Mouse (Mus musculus) MEL (cell line): Measurements from ENCODE around the gene Krt25. TPM values are rescaled to one million over a fixed set of nuclear protein-coding genes. Genes with fewer than 3 reads are reported as not detected.

ENCODE experiments used
- DNase-seq: peaks from one replicate; pipeline ENCODE4 v3.0.0; 2011; ENCODE audit warnings: low read depth, low spot score
- H3K27ac ChIP-seq: 2 replicates; pipeline ENCODE4 v1.5.1; 2012; ENCODE audit warnings: low read depth, mild to moderate bottlenecking, control low read depth, low read length, moderate library complexity; ENCODE audit not compliant: control insufficient read depth
- H3K27me3 ChIP-seq, 2 experiments: fragments of 150-350 bp in 1 of 2; sonication (generic) in 1 of 2; 2 replicates each; pipeline ENCODE4 v1.6.1; 2012; ENCODE audit warnings: low read length in 2 of 2, mild to moderate bottlenecking in 2 of 2, improper control_type of control experiment in 1 of 2, moderate library complexity in 1 of 2; ENCODE audit not compliant: insufficient read depth in 2 of 2, control insufficient read depth in 1 of 2
- H3K36me3 ChIP-seq, 2 experiments: 2 replicates each; pipeline ENCODE4 v1.6.1; 2012 to 2014; ENCODE audit warnings: low read length in 2 of 2, improper control_type of control experiment in 1 of 2, inconsistent platforms in 1 of 2, mild to moderate bottlenecking in 1 of 2; ENCODE audit not compliant: insufficient read depth in 2 of 2, control insufficient read depth in 1 of 2
- H3K4me1 ChIP-seq, 2 experiments: fragments of 150-350 bp in 1 of 2; sonication (generic) in 1 of 2; 2 replicates each; pipeline ENCODE4 v1.6.1; 2012; ENCODE audit warnings: low read length in 2 of 2, improper control_type of control experiment in 1 of 2, mild to moderate bottlenecking in 1 of 2; ENCODE audit not compliant: insufficient read depth in 2 of 2, control insufficient read depth in 1 of 2
- H3K4me3 ChIP-seq, 2 experiments: fragments of 150-350 bp in 1 of 2; sonication (generic) in 1 of 2; 2 replicates each; pipeline ENCODE4 v1.5.1; 2012; ENCODE audit warnings: low read depth in 2 of 2, low read length in 2 of 2, mild to moderate bottlenecking in 2 of 2, moderate library complexity in 2 of 2, control low read depth in 1 of 2, improper control_type of control experiment in 1 of 2; ENCODE audit not compliant: control insufficient read depth in 1 of 2, insufficient read depth in 1 of 2
- H3K79me2 ChIP-seq: 2 replicates; pipeline ENCODE4 v1.6.1; 2012; ENCODE audit warnings: mild to moderate bottlenecking, low read length, moderate library complexity; ENCODE audit not compliant: control insufficient read depth, poor library complexity, insufficient read depth
- H3K9ac ChIP-seq: 2 replicates; pipeline ENCODE4 v1.6.1; 2012; ENCODE audit warnings: low read depth, mild to moderate bottlenecking, control low read depth, low read length, moderate library complexity; ENCODE audit not compliant: control insufficient read depth, poor library complexity, severe bottlenecking
- H3K9me3 ChIP-seq: fragments of 150-350 bp; sonication (generic); replicated peaks from 2 replicates; pipeline ENCODE4 v1.6.1; 2012; ENCODE audit warnings: mild to moderate bottlenecking, low read length, improper control_type of control experiment, moderate library complexity; ENCODE audit not compliant: insufficient read depth
- CHD1 ChIP-seq: IDR thresholded peaks from 2 replicates; pipeline ENCODE4 v1.6.1; 2012; ENCODE audit warnings: low read depth, mild to moderate bottlenecking, inconsistent platforms, low read length, improper control_type of control experiment
- CTCF ChIP-seq, 3 experiments: IDR thresholded peaks in 2 of 3; conservative IDR thresholded peaks in 1 of 3; 2 replicates each; pipeline ENCODE4 v1.5.1; 2011 to 2012; ENCODE audit warnings: low read length in 3 of 3, low read depth in 2 of 3, mild to moderate bottlenecking in 2 of 3, improper control_type of control experiment in 1 of 3, inconsistent platforms in 1 of 3, mixed read lengths in 1 of 3, moderate library complexity in 1 of 3; ENCODE audit not compliant: control insufficient read depth in 1 of 3, insufficient read depth in 1 of 3, poor library complexity in 1 of 3, severe bottlenecking in 1 of 3
- ELF1 ChIP-seq: IDR thresholded peaks from 2 replicates; pipeline ENCODE4 v1.6.1; 2014; ENCODE audit warnings: low read depth, mild to moderate bottlenecking, inconsistent platforms, low read length, improper control_type of control experiment, moderate library complexity
- EP300 ChIP-seq, 2 experiments: IDR thresholded peaks; 2 replicates each; pipeline ENCODE4 v1.6.1; 2011; ENCODE audit warnings: improper control_type of control experiment in 2 of 2, low read length in 2 of 2, low read depth in 1 of 2, mild to moderate bottlenecking in 1 of 2
- JUND ChIP-seq: IDR thresholded peaks from 2 replicates; pipeline ENCODE4 v1.6.1; 2011; ENCODE audit warnings: low read depth, mild to moderate bottlenecking, improper control_type of control experiment, low read length
- KAT2A ChIP-seq: conservative IDR thresholded peaks from 2 replicates; pipeline ENCODE4 v1.6.1; 2012; ENCODE audit warnings: low read depth, low read length, improper control_type of control experiment, inconsistent platforms
- MAFK ChIP-seq: IDR thresholded peaks from 2 replicates; pipeline ENCODE4 v1.6.1; 2011; ENCODE audit warnings: low read depth, mild to moderate bottlenecking, low read length, improper control_type of control experiment, borderline replicate concordance
- MEF2A ChIP-seq: IDR thresholded peaks from 2 replicates; pipeline ENCODE4 v1.6.1; 2014; ENCODE audit warnings: low read depth, mild to moderate bottlenecking, inconsistent platforms, low read length, improper control_type of control experiment; ENCODE audit not compliant: poor library complexity, insufficient replicate concordance, severe bottlenecking; ENCODE audit errors: extremely low read depth
- MXI1 ChIP-seq: IDR thresholded peaks from 2 replicates; pipeline ENCODE4 v1.6.1; 2011; ENCODE audit warnings: mild to moderate bottlenecking, low read depth, low read length, improper control_type of control experiment
- NRF1 ChIP-seq: IDR thresholded peaks from 2 replicates; pipeline ENCODE4 v1.6.1; 2014; ENCODE audit warnings: low read depth, mild to moderate bottlenecking, inconsistent platforms, low read length, improper control_type of control experiment, moderate library complexity; ENCODE audit not compliant: poor library complexity, insufficient read depth, severe bottlenecking
- POLR2A ChIP-seq, 2 experiments: IDR thresholded peaks; 2 replicates each; pipeline ENCODE4 v1.6.1; 2011 to 2012; ENCODE audit warnings: low read length in 2 of 2, mild to moderate bottlenecking in 2 of 2, control low read depth in 1 of 2, improper control_type of control experiment in 1 of 2, low read depth in 1 of 2, moderate library complexity in 1 of 2; ENCODE audit not compliant: control insufficient read depth in 1 of 2, insufficient read depth in 1 of 2, poor library complexity in 1 of 2
- POLR2AphosphoS2 ChIP-seq: IDR thresholded peaks from 2 replicates; pipeline ENCODE4 v1.6.1; 2011; ENCODE audit warnings: low read length, improper control_type of control experiment
- RAD21 ChIP-seq: IDR thresholded peaks from 2 replicates; pipeline ENCODE4 v1.6.1; 2011; ENCODE audit warnings: mild to moderate bottlenecking, low read depth, low read length, improper control_type of control experiment
- SMC3 ChIP-seq: IDR thresholded peaks from 2 replicates; pipeline ENCODE4 v1.6.1; 2011; ENCODE audit warnings: low read depth, low read length, improper control_type of control experiment
- TAL1 ChIP-seq: IDR thresholded peaks from 2 replicates; pipeline ENCODE4 v1.6.1; 2012; ENCODE audit warnings: mild to moderate bottlenecking, inconsistent platforms, low read length, moderate library complexity, mixed read lengths
- TBP ChIP-seq: IDR thresholded peaks from 2 replicates; pipeline ENCODE4 v1.8.0; 2011; ENCODE audit warnings: low read depth, low read length, improper control_type of control experiment
- UBTF ChIP-seq: IDR thresholded peaks from 2 replicates; pipeline ENCODE4 v1.6.1; 2012; ENCODE audit warnings: low read depth, mild to moderate bottlenecking, inconsistent platforms, low read length, improper control_type of control experiment, moderate library complexity, borderline replicate concordance; ENCODE audit not compliant: insufficient read depth
- ZC3H11A ChIP-seq: IDR thresholded peaks from 2 replicates; pipeline ENCODE4 v1.6.1; 2012; ENCODE audit warnings: low read depth, mild to moderate bottlenecking, inconsistent platforms, low read length, improper control_type of control experiment
- ZKSCAN1 ChIP-seq: IDR thresholded peaks from 2 replicates; pipeline ENCODE4 v1.6.1; 2012; ENCODE audit warnings: low read depth, mild to moderate bottlenecking, inconsistent platforms, low read length, improper control_type of control experiment, moderate library complexity
- ZMIZ1 ChIP-seq: IDR thresholded peaks from 2 replicates; pipeline ENCODE4 v1.6.1; 2012; ENCODE audit warnings: low read depth, mild to moderate bottlenecking, inconsistent platforms, low read length, improper control_type of control experiment, moderate library complexity
- ZNF384 ChIP-seq: IDR thresholded peaks from 2 replicates; pipeline ENCODE4 v1.6.1; 2012; ENCODE audit warnings: low read depth, mild to moderate bottlenecking, inconsistent platforms, low read length, improper control_type of control experiment
- polyA plus RNA-seq, 2 experiments: library from polyadenylated mRNA; stranded (reverse) in 1 of 2; unstranded in 1 of 2; fragments of >175 nt in 1 of 2; fragments of >200 nt in 1 of 2; gene quantifications; 2 replicates each; pipeline versions ENCODE4 v1.2.1 to v1.2.4; 2012; ENCODE audit warnings: low replicate concordance in 2 of 2, low read depth in 1 of 2; ENCODE audit not compliant: insufficient read length in 2 of 2, insufficient read depth in 1 of 2, missing spikeins in 1 of 2
- total RNA-seq: library from RNA; depleted of rRNA; stranded (reverse); fragments of 300-350 nt; gene quantifications from 2 replicates; pipeline ENCODE4 v1.2.3, GENCODE M21; 2012

Krt25 gene
- total and polyA plus RNA-seq, 3 experiments = not detected

GRCm38 (mm10) chr11:99321094-99321493 is 1.7 kb downstream of the Krt25 start:
- no peak overlapping the region for H3K27ac ChIP-seq
- H3K27me3 ChIP-seq = peaks cover 4 to 14% of the 10 kb centered on the region in 2 experiments; a peak in 3 of 4 replicates
- no peak overlapping the region for H3K9ac ChIP-seq
- H3K9me3 ChIP-seq = no peaks in the 10 kb centered on the region
- DNase-seq = no peak
- H3K79me2 ChIP-seq = no peaks in the 10 kb centered on the region
- H3K4me3 ChIP-seq = no peak overlapping the region
- H3K36me3 ChIP-seq = no peaks in the 10 kb centered on the region
- TF ChIP-seq ZKSCAN1 (no peak), CTCF (IDR thresholded peaks at IDR 0.05 in 2 of 3, conservative IDR thresholded peaks at IDR 0.05 in 1 of 3; ENCODE audit: control insufficient read depth in 1 of 3, insufficient read depth in 1 of 3, low read depth in 2 of 3, low read length in 3 of 3, poor library complexity in 1 of 3, severe bottlenecking in 1 of 3) (no peak), RAD21 (no peak), ZC3H11A (no peak), MAFK (no peak), NRF1 (no peak)
- H3K4me1 ChIP-seq = no peaks in the 10 kb centered on the region

GRCm38 (mm10) chr11:99319127-99319526 is 3.6 kb downstream of the Krt25 start:
- no peaks in the 10 kb centered on the region for H3K79me2 ChIP-seq
- peaks cover 5 to 14% of the 10 kb centered on the region in 2 experiments; a peak in 3 of 4 replicates for H3K27me3 ChIP-seq
- no peak overlapping the region for H3K4me3 ChIP-seq
- no peak for TF ChIP-seq TAL1
- no peak for TF ChIP-seq TBP
- no peak for TF ChIP-seq ZKSCAN1
- no peak for TF ChIP-seq KAT2A
- no peak for TF ChIP-seq ELF1
- TF ChIP-seq ZNF384 = no peak
- no peak for TF ChIP-seq ZMIZ1
- no peak for TF ChIP-seq MXI1
- TF ChIP-seq CHD1 = no peak
- TF ChIP-seq MEF2A = no peak
- TF ChIP-seq EP300 (IDR thresholded peaks at IDR 0.05; ENCODE audit: low read depth in 1 of 2, low read length in 2 of 2) = no peak
- no peak for TF ChIP-seq JUND
- TF ChIP-seq POLR2A (IDR thresholded peaks at IDR 0.05; ENCODE audit: control insufficient read depth in 1 of 2, insufficient read depth in 1 of 2, low read depth in 1 of 2, low read length in 2 of 2, poor library complexity in 1 of 2) = no peak
- no peak for TF ChIP-seq NRF1
- no peak for TF ChIP-seq SMC3
- TF ChIP-seq POLR2AphosphoS2 = no peak
- no peak for TF ChIP-seq UBTF
- no peaks in the 10 kb centered on the region for H3K9me3 ChIP-seq
- no peaks in the 10 kb centered on the region for H3K36me3 ChIP-seq
- no peak overlapping the region for H3K27ac ChIP-seq
- no peaks in the 10 kb centered on the region for H3K4me1 ChIP-seq
- H3K9ac ChIP-seq = no peak overlapping the region
- no peak for DNase-seq
